ENCODE assay signal across 9 mouse cellular contexts in the genomic region with DNA sequence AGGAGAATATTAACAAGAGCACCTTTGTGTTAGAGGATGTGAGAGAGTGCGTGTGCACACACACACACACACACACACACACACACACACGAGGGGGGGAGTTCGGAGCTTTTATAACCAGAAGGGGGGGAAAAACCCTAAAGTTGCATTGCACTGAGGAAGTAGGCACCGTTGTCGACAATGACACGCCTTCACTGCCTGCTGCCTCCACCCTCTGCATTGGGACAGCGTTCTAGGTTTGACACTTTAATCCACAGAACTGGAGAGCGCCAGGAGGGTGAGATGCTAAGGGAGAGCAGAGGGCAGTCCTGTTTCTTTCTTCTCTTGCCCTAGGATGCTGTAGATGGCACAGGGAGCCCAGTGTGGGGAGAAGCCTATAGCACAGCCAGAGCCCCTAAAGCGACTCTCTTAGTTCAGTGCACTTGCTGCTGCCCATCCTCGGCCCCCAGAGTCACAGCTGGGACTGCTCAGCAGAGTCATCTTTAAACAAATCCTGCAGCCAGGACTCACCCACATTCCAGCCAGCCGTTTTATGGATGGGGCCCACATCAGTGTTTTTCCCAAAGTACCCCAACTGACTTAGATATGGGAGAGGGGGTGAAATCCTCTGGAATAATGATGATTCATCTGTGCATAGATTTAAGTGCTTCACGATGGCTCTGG. TPM values are rescaled to one million over a fixed set of nuclear protein-coding genes. Genes with fewer than 3 reads are reported as not detected.
DNase-seq lines count a peak whose midpoint lies in the region; ATAC-seq lines count a peak whose summit lies in the region.
"Had no signal": no experiment of that assay in that cellular context is flagged by ENCODE, and none has a peak within 500 bp of the region (broad histone marks: within the 10 kb centered on the region; RNA-seq: fewer than 3 reads in every experiment).

No protein-coding gene starts in this region.

- no peak overlapping the region for H3K9ac ChIP-seq in midbrain, embryonic 11.5 days (ENCODE audit: low read length)
- H3K9ac ChIP-seq in midbrain, embryonic 15.5 days, result no peak overlapping the region
- no peak overlapping the region for H3K9ac ChIP-seq in embryonic facial prominence, embryonic 13.5 days
- no peak overlapping the region for H3K9ac ChIP-seq in limb, embryonic 12.5 days (replicated peaks)
- H3K9ac ChIP-seq in stomach, embryonic 16.5 days (ENCODE audit: low read length), result no peak overlapping the region

- ATAC-seq in midbrain, embryonic 11.5 days (ENCODE audit: low FRiP score), result no peak
- no peak for ATAC-seq in midbrain, embryonic 15.5 days (replicated peaks)
- ATAC-seq in embryonic facial prominence, embryonic 13.5 days (ENCODE audit: insufficient number of reproducible peaks, insufficient read depth, low FRiP score, low TSS enrichment, low read depth), result no peak
- ATAC-seq in limb, embryonic 12.5 days (ENCODE audit: insufficient number of reproducible peaks, insufficient read depth, low FRiP score, low TSS enrichment, low read depth), result no peak
- no peak for ATAC-seq in stomach, embryonic 16.5 days (ENCODE audit: insufficient read depth, low FRiP score)

- peak; percentile 70 for DNase-seq in midbrain, embryonic 11.5 days (ENCODE audit: low spot score, missing footprints)
- no peak for DNase-seq in left cerebral cortex, postnatal 36 days (ENCODE audit: low spot score in 2 of 2)
- DNase-seq in cerebellum, postnatal 4 days (ENCODE audit: low spot score in 2 of 2), result no peak
- no peak for DNase-seq in kidney, adult 11 months

- 80% methylated on average over 11 of the region's 12 CpGs for WGBS in midbrain, embryonic 11.5 days
- 74% methylated on average over 12 of the region's 12 CpGs for WGBS in midbrain, embryonic 15.5 days
- 62% methylated on average over 12 of the region's 12 CpGs for WGBS in embryonic facial prominence, embryonic 13.5 days
- WGBS in limb, embryonic 12.5 days, result 60% methylated on average over 12 of the region's 12 CpGs
- 35% methylated on average over 12 of the region's 12 CpGs for WGBS in stomach, embryonic 16.5 days

- no peak overlapping the region for H3K4me3 ChIP-seq in midbrain, embryonic 11.5 days (ENCODE audit: low read depth, low read length)
- no peak overlapping the region for H3K4me3 ChIP-seq in midbrain, embryonic 15.5 days
- H3K4me3 ChIP-seq in embryonic facial prominence, embryonic 13.5 days, result no peak overlapping the region
- H3K4me3 ChIP-seq in limb, embryonic 12.5 days (replicated peaks), result no peak overlapping the region
- no peak overlapping the region for H3K4me3 ChIP-seq in stomach, embryonic 16.5 days (replicated peaks; ENCODE audit: low read length)

- H3K27ac ChIP-seq in midbrain, embryonic 11.5 days (ENCODE audit: low read depth, low read length), result no peak overlapping the region
- H3K27ac ChIP-seq in midbrain, embryonic 15.5 days, result no peak overlapping the region
- H3K27ac ChIP-seq in embryonic facial prominence, embryonic 13.5 days, result peak overlapping the region; percentile 100
- H3K27ac ChIP-seq in limb, embryonic 12.5 days, result peak overlapping the region; percentile 20; the same call in 1 of the 2 replicates
- peak overlapping the region; percentile 100 for H3K27ac ChIP-seq in stomach, embryonic 16.5 days (ENCODE audit: low read length)

- no peaks in the 10 kb centered on the region; the same call in 1 of the 2 replicates for H3K36me3 ChIP-seq in midbrain, embryonic 11.5 days (ENCODE audit: control insufficient read depth, insufficient read depth, low read length)
- no peaks in the 10 kb centered on the region for H3K36me3 ChIP-seq in midbrain, embryonic 15.5 days (replicated peaks)
- peaks cover 18% of the 10 kb centered on the region for H3K36me3 ChIP-seq in embryonic facial prominence, embryonic 13.5 days
- peaks cover 22% of the 10 kb centered on the region for H3K36me3 ChIP-seq in limb, embryonic 12.5 days
- peaks cover 9% of the 10 kb centered on the region for H3K36me3 ChIP-seq in stomach, embryonic 16.5 days (ENCODE audit: control insufficient read depth, insufficient read depth, low read length)

- H3K9me3 ChIP-seq in midbrain, embryonic 11.5 days (ENCODE audit: control insufficient read depth, low read length), result no peaks in the 10 kb centered on the region
- no peaks in the 10 kb centered on the region for H3K9me3 ChIP-seq in midbrain, embryonic 15.5 days
- H3K9me3 ChIP-seq in embryonic facial prominence, embryonic 13.5 days, result no peaks in the 10 kb centered on the region
- no peaks in the 10 kb centered on the region for H3K9me3 ChIP-seq in limb, embryonic 12.5 days
- no peaks in the 10 kb centered on the region for H3K9me3 ChIP-seq in stomach, embryonic 16.5 days (replicated peaks; ENCODE audit: control insufficient read depth, low read length)

- H3K4me1 ChIP-seq in midbrain, embryonic 11.5 days (ENCODE audit: control insufficient read depth, insufficient read depth, low read length), result peaks cover 21% of the 10 kb centered on the region
- peaks cover 42% of the 10 kb centered on the region for H3K4me1 ChIP-seq in midbrain, embryonic 15.5 days
- H3K4me1 ChIP-seq in embryonic facial prominence, embryonic 13.5 days, result peaks cover 70% of the 10 kb centered on the region
- H3K4me1 ChIP-seq in limb, embryonic 12.5 days (replicated peaks), result peaks cover 62% of the 10 kb centered on the region
- H3K4me1 ChIP-seq in stomach, embryonic 16.5 days (ENCODE audit: control insufficient read depth, insufficient read depth, low read length), result peaks cover 66% of the 10 kb centered on the region

- no peak overlapping the region for H3K4me2 ChIP-seq in midbrain, embryonic 11.5 days
- H3K4me2 ChIP-seq in midbrain, embryonic 15.5 days, result no peak overlapping the region
- no peak overlapping the region for H3K4me2 ChIP-seq in embryonic facial prominence, embryonic 13.5 days
- no peak overlapping the region for H3K4me2 ChIP-seq in limb, embryonic 12.5 days
- no peak overlapping the region for H3K4me2 ChIP-seq in stomach, embryonic 16.5 days (ENCODE audit: low read depth, low read length)

- intact Hi-C loops in left cerebral cortex, postnatal 36 days (cut with DNase I), result no loop called here

- H3K27me3 ChIP-seq in midbrain, embryonic 11.5 days (ENCODE audit: control insufficient read depth, insufficient read depth, low read length), result no peaks in the 10 kb centered on the region
- no peaks in the 10 kb centered on the region for H3K27me3 ChIP-seq in midbrain, embryonic 15.5 days (replicated peaks)
- H3K27me3 ChIP-seq in embryonic facial prominence, embryonic 13.5 days, result no peaks in the 10 kb centered on the region
- no peaks in the 10 kb centered on the region for H3K27me3 ChIP-seq in limb, embryonic 12.5 days
- no peaks in the 10 kb centered on the region for H3K27me3 ChIP-seq in stomach, embryonic 16.5 days (ENCODE audit: control insufficient read depth, insufficient read depth, low read length)

RNA-seq across cellular contexts. Expression of gene Hacl1, which starts 23.9 kb away (rescaled TPM):
- polyA plus RNA-seq in midbrain, embryonic 11.5 days (2014; fragmentation: Nextera tagmentation; extraction: Ambion mirVana), result 9.6 and 10.9 TPM in 2 replicates
- 6.2 and 8.4 TPM in 2 replicates for polyA plus RNA-seq in midbrain, embryonic 15.5 days (2015; fragmentation: Nextera tagmentation; extraction: Ambion mirVana)
- polyA plus RNA-seq in embryonic facial prominence, embryonic 13.5 days (2015; fragmentation: Nextera tagmentation; extraction: Ambion mirVana), result 12.3 and 14.5 TPM in 2 replicates
- polyA plus RNA-seq in limb, embryonic 12.5 days (2016; fragmentation: Nextera tagmentation; extraction: Ambion mirVana), result 10.6 and 13.3 TPM in 2 replicates
- polyA plus RNA-seq in stomach, embryonic 16.5 days (2015; fragmentation: Nextera tagmentation; extraction: Ambion mirVana), result 12.5 and 13.1 TPM in 2 replicates
- total RNA-seq in left cerebral cortex, postnatal 36 days (2021), result 1 to 10 TPM; 6.1 to 6.3 TPM

RNA-seq across cellular contexts. Expression of gene Btd, which starts 24.2 kb away (rescaled TPM):
- polyA plus RNA-seq in midbrain, embryonic 11.5 days (2014; fragmentation: Nextera tagmentation; extraction: Ambion mirVana), result 15.8 and 16.7 TPM in 2 replicates
- 13.8 and 16.2 TPM in 2 replicates for polyA plus RNA-seq in midbrain, embryonic 15.5 days (2015; fragmentation: Nextera tagmentation; extraction: Ambion mirVana)
- polyA plus RNA-seq in embryonic facial prominence, embryonic 13.5 days (2015; fragmentation: Nextera tagmentation; extraction: Ambion mirVana), result 32.2 and 33.5 TPM in 2 replicates
- 23.2 and 25.5 TPM in 2 replicates for polyA plus RNA-seq in limb, embryonic 12.5 days (2016; fragmentation: Nextera tagmentation; extraction: Ambion mirVana)
- 29.0 and 31.8 TPM in 2 replicates for polyA plus RNA-seq in stomach, embryonic 16.5 days (2015; fragmentation: Nextera tagmentation; extraction: Ambion mirVana)
- 1 to 10 TPM; 7.8 to 9.2 TPM for total RNA-seq in left cerebral cortex, postnatal 36 days (2021)

RNA-seq across cellular contexts. Expression of gene Gm49387, which starts 24.4 kb away (rescaled TPM):
- polyA plus RNA-seq in midbrain, embryonic 11.5 days (2014; fragmentation: Nextera tagmentation; extraction: Ambion mirVana), result 1.3 TPM in 1 of 2 replicates, not detected in the other
- polyA plus RNA-seq in midbrain, embryonic 15.5 days (2015; fragmentation: Nextera tagmentation; extraction: Ambion mirVana), result 0.63 and 1.2 TPM in 2 replicates
- 0.78 and 1.1 TPM in 2 replicates for polyA plus RNA-seq in embryonic facial prominence, embryonic 13.5 days (2015; fragmentation: Nextera tagmentation; extraction: Ambion mirVana)
- 2.0 TPM in 1 of 2 replicates, not detected in the other for polyA plus RNA-seq in limb, embryonic 12.5 days (2016; fragmentation: Nextera tagmentation; extraction: Ambion mirVana)
- 0.77 and 1.5 TPM in 2 replicates for polyA plus RNA-seq in stomach, embryonic 16.5 days (2015; fragmentation: Nextera tagmentation; extraction: Ambion mirVana)
- under 1 TPM in 1 of 2 experiments, not detected in 1; 0.44 TPM for total RNA-seq in left cerebral cortex, postnatal 36 days (2021)
- polyA plus RNA-seq: brain, embryonic 14.5 days had no signal

Comparison
In these comparisons a context has a peak if more than half of its experiments do, and no peak if none do; other contexts are left out.
1. H3K27ac ChIP-seq: peak in embryonic facial prominence, embryonic 13.5 days (single experiment), limb, embryonic 12.5 days (single experiment) and stomach, embryonic 16.5 days (single experiment); none in midbrain, embryonic 11.5 days (single experiment) and midbrain, embryonic 15.5 days (single experiment).